Mouse (Mus musculus): ENCODE results near the gene Gatb.

The Gatb gene

GRCm38 (mm10) chr3:85703141-85703882 lies 129.4 kb downstream of the Gatb start:
- no peak for DNase-seq (ENCODE audit: low read depth, low spot score)
